Mouse (Mus musculus): ENCODE measurements around the gene Krtap24-1. TPM values are rescaled to one million over a fixed set of nuclear protein-coding genes. Genes with fewer than 3 reads are reported as not detected.

Krtap24-1 gene
- total RNA-seq (2021), result not detected
- long read RNA-seq, experiment 1, result 0 reads
- long read RNA-seq, experiment 2, result 0 reads

DNA sequence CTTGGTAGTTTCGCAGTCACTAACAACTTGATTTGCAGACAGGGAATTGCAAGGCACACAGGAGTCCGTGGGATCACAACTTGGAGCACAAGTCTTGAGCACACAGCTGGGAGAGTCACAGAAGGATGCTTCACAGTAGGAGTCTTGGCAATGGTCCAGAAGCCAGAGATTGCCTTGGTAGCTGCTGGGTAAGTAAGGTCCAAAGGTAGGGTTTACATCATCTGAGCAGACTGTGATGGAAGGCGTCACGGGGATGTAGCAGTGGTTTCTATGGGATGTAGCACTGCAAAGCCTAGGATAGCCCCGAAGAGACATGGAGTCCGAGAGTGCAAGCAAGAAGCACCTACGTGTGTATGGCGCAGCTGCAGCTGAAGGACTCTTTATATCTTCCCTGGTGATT lies at the start of gene Krtap24-1:
TSS of gene Krtap24-1 (minus strand) at position 358 of the 400 bp plus-strand sequence.
- no peak for DNase-seq (ENCODE audit: low spot score)

GRCm38 (mm10) chr16:88657426-88657825 lies 45.3 kb upstream of the Krtap24-1 start:
- DNase-seq (ENCODE audit: low spot score), result no peak

- no peak for DNase-seq (ENCODE audit: low spot score)
These were observed 39.9 kb upstream of the Krtap24-1 start for GRCm38 (mm10) chr16:88651952-88652351.

DNA sequence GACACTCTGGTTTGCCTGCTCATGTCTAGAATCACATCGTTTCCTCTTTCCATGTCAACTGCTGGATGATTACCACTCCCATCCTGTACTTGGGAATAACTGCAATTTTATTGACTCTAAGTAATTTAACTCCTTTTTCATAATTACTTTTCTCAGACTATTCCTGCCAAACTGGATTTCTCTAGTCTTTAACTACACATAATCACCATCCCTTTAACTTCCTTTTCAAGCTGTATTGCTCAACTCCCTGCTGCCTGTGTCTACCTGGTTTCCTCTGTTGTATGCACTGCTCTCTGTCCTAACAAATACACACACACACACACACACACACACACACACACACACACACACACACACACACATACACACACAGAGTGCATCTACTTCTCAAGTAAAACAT lies 39.0 kb upstream of the Krtap24-1 start:
- no peak for DNase-seq (ENCODE audit: low spot score)

DNA sequence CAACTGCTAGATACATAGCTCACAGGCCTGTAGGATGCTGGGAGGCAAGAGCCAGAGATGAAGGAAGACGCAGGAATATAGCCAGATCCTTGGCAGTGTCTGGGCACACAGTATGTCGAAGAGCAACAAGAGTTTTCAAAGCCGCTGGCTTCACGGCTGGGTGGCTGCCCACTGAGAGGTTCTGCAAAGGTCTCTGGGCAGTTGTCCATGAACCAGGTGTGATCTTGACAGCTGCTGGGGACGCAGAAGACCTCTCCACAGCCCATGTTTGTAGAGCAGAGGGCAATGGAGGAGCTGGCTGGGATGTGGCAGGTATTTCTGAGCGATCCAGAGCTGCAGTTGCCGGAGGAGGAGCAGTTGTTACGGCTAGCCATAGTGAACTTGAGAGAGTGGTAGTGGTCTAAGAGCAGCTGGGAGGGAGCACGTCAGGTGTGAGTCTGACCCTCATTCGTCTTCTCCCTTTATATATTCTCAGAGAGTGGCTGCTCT lies 35.3 kb upstream of the Krtap24-1 start, which contains the start of gene Krtap26-1:
TSS of gene Krtap26-1 (minus strand) at position 439 of the 489 bp plus-strand sequence.
- no peak for DNase-seq (ENCODE audit: low spot score)

DNA sequence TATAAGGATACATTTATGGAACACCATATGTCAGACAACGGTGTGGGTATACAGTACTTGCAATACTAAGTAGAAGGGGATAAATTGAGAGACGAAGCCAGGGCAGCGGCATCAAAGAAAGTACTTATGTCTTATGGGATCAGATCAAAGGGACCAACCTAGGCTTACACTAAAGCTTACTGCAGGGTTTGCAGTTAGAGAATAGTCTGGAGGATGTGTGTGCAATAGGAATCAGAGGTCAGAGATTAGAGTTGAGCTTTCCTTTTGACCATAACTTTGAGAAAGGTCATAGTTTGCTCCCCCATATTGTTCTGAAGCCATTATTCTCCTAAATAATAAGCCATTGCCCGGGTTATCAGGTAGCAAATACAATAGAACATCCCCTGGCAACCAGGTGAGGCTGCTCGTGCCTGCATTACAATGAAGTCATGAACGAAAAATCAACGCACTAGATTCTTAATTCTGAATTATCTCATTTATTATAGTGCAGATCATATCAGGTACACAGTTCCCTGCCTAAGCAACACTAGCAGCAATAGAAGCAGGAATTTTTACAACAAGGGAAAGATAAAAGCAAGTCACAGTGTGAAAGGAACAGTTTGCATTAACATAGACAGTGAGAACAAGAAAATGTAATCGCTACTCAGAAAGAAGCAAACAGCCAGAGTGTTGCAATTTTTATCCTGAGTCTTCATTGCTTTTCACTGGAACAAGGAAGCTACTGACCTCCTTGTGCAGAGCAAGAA lies 34.5 kb upstream of the Krtap24-1 start:
- DNase-seq (ENCODE audit: low spot score), result no peak

- DNase-seq (ENCODE audit: low spot score), result no peak
These were observed 28.0 kb upstream of the Krtap24-1 start for GRCm38 (mm10) chr16:88640053-88640452.

GRCm38 (mm10) chr16:88635142-88635541 lies 23.1 kb upstream of the Krtap24-1 start:
- no peak for DNase-seq (ENCODE audit: low spot score)

- no peak for DNase-seq (ENCODE audit: low spot score)
These were observed 19.4 kb upstream of the Krtap24-1 start for GRCm38 (mm10) chr16:88631474-88631873.

- no peak for DNase-seq (ENCODE audit: low spot score)
These were observed 15.5 kb upstream of the Krtap24-1 start, which contains the start of gene 2310079G19Rik for GRCm38 (mm10) chr16:88627566-88627965. TSS of gene 2310079G19Rik (minus strand) at chr16:88627666.

DNA sequence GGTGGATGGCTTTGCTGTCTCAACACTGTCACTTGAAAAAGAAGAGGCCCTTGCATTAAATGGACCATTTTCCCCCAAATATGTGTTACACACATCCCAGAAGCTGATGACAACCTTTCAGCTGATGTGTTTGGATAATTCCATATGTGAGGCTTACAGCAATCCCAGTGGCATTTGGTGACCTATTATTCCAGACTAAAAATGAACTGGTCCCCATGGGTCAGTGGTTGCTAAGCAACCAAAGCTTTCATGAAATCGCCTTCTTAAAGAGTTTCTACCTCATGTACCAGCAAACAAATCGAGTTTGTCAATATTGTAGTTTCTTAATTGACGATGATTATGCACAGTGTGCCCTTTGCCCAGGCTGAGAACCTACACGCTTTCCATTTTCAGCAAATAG lies 633 bp upstream of the Krtap24-1 start:
- DNase-seq (ENCODE audit: low spot score), result no peak

GRCm38 (mm10) chr16:88604570-88604969 lies 7.5 kb downstream of the Krtap24-1 start:
- DNase-seq (ENCODE audit: low spot score), result no peak

DNA sequence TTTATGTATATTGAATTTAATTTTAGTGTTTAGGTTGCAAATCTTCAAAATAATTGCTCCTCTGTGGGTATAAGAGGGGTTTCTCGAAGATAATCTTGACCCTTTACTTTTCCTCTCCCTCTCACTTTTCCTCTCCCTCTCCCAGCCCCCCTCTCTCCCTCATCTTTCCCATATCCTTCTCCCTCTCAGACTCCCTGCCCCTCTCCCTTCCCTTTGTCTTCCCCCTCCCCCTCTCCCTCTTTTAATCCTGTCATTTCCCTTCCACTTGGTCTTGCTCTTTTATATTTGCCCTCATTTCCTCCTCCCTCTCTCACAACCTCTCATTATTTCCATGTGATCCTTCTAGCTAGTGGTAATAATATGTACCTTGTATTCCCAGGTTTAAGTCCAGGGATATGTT lies 9.6 kb downstream of the Krtap24-1 start:
- DNase-seq (ENCODE audit: low spot score), result no peak

DNA sequence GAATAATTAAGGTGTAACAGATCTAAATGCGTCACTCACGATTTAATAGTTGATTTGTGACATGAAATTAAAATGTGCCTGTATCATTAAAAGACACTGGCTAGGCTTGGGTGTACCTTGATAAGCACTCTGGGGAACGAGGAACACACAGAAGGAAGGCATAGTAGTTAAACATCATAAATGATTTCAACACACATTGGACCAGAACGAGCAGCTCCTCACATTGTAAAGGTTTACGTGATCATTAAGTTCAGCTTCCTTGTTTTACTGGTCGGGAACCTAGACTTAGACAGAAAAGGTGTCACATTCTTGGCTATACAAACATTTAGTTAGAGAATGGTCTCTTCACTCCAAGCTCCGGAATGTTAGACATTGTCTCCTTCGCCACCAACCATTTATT lies 11.8 kb downstream of the Krtap24-1 start:
- DNase-seq (ENCODE audit: low spot score), result no peak

GRCm38 (mm10) chr16:88599504-88600237 lies 12.4 kb downstream of the Krtap24-1 start:
- DNase-seq (ENCODE audit: low spot score), result no peak

DNA sequence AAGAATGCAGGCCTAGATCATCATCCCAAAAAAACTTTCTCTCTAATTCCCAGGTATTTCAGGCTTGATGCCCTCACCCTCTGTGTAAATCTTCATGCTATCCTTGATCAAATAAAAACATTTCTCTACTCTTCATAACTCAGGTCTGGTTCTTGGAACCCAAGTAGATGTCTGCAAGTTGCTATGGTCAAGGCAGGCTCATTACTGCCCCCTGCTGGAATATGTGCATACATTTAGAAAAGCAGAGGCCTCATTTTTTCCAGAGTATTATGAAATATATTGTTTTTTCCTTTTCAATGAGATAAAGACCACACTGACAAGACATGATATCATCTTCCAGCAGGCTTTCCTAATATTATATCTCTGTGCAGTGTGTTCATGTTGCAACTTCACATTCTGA lies 19.3 kb downstream of the Krtap24-1 start:
- DNase-seq (ENCODE audit: low spot score), result no peak

DNA sequence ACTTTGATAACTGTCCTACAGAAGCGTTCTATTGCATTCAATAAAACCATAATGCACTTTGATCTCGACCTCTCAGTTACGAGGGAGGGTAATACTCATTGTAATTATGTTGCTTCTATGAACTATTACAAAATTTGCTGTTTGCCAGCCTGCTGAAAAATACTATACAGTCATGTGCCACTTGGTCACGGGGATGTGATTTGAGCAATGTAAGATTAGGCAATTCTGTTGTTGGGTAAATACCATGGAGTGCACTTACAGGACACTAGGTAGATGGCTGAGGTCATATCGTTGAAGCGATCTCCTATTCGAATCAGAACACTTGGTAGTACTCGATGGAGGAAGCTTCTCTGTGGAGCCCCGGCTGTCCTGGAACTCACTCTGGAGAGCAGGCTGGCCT lies 28.7 kb downstream of the Krtap24-1 start:
- no peak for DNase-seq (ENCODE audit: low spot score)

DNA sequence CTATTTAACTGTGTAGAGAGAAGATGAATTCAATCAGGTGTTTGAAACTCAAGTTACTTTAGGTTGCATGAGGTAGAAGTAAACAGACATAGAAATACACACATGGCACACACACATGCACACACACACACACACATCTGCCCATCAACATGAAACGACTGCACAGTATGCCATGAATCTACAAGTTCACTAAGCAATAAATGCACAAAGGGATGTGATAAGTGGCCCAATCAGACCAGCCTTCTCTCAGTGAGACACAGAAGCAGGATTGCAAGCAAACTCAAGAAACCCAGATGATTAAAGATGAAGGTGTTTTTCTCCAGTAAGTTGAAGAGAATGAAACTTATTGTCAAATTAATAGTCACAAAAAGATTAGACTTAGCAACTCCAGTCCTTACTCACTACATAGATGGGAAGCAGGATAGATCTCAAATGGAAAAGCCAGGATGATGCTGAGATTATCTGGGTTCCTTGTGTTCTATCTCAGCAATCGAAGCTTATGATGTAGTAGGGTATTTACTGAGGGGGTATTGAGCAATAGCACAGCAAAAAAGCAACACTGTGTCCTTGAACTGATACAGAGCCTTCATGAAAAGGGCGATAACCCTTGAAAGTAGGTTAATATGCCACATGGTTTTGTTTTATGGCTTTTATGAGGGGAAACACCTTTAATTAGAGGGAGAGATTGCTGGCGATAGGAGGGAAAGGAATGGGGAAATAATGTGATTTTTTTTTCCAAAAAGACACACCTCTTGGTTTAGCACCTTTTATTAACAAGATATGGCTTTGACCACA lies 36.0 kb downstream of the Krtap24-1 start:
- DNase-seq (ENCODE audit: low spot score), result no peak

- no peak for DNase-seq (ENCODE audit: low spot score)
These were observed 39.1 kb downstream of the Krtap24-1 start for GRCm38 (mm10) chr16:88572904-88573404.

DNA sequence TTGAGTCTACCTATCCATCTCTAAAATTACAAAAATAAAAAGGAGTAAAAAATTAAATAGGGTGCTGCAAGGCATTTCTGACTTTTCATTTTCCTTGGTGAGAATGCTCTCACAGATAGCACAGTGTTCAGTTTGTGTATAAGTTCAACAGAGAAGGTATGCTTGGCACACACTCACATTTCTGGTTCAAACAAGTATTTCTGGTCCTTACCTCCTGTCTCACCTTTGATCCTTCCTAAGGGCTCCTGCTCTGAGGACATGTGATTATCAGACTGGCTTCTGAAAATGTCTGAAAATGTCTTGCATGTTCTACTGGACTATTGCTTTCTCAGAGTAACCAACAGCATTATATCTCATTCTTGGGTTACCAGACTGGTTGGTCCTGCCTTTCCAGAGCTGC lies 41.9 kb downstream of the Krtap24-1 start:
- DNase-seq (ENCODE audit: low spot score), result no peak

- no peak for DNase-seq (ENCODE audit: low spot score)
These were observed 42.3 kb downstream of the Krtap24-1 start for GRCm38 (mm10) chr16:88569732-88570131.
